Mouse (Mus musculus): ENCODE measurements around the gene Wdr82. TPM values are rescaled to one million over a fixed set of nuclear protein-coding genes. Genes with fewer than 3 reads are reported as not detected.

The Wdr82 gene
- total RNA-seq, 1 experiment from 2014 or later, result 82.8 TPM

DNA sequence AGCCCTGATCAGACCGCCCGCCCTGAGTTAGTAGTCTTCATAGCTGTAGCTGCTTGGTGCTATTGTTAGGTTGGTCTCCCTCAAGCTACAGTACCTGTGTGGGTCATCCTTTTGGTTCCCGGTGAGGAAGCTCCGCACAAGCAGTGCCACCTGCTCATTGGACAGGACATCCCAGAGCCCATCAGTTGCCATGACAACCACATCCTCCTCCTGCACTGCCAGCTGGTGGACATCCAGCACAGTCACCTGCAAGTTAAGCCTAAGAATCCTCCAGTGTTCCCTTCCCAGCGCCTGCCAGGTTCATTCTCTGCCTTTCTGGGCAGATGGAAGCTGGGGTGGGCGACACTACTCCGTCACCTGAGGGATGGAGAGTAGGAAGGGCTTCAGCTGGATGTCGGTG is 25.0 kb downstream of the Wdr82 start:
- no peak for ATAC-seq (replicated peaks; ENCODE audit: low read depth, poor library complexity, severe bottlenecking)

DNA sequence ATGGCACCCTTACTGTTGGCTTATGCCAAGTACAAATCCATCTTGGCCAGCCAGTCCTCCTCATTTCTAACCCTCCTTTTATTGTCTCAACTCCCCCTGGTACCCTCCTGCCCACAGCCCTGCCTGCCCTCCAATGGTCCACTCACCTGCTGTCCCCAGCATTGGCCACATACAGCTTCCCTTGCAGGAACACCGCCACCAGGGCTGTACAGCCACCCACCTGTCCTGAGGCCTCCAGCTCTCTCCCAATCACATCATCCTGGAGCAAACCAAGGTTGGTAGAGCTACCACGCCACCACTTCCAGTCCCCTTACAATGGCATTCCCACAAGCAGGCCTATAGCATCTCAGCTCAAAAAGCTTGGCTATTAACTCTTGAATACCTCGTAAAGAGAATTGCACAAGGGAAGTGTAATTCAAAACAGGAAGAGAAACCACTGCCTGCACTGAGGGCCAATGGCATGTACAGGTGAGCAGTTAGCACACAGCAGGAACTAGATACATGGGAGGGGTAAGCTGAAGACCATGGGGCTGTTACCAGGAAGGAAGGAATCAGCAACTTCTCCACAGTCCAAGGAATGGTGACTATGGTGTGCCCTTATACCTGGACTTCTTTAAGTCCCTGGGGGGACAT is 26.5 kb downstream of the Wdr82 start:
- ATAC-seq (replicated peaks; ENCODE audit: low read depth, poor library complexity, severe bottlenecking), result no peak

DNA sequence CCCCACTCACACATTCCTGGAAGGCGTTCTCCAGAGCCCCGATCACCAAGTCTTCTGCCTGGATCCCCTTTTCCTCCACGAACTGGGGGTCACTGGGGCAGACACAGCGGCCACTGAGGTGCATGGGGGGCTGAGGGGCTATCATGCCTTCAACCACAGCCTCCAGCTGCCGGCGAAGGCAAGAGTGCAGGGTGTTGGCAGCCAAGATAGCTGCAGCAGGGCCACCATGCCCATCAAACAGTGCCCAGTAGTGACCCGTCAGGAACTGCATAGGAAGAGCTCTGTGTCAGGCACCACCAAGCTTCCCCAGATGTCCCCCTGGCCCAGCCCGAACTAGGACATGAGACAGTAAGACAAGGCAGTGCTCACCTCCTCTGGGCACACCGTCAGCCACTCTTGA is 27.0 kb downstream of the Wdr82 start:
- no peak for ATAC-seq (replicated peaks; ENCODE audit: low read depth, poor library complexity, severe bottlenecking)

GRCm38 (mm10) chr9:106198962-106199458 is 28.3 kb downstream of the Wdr82 start:
- ATAC-seq (replicated peaks; ENCODE audit: low read depth, poor library complexity, severe bottlenecking), result peak; percentile 40

GRCm38 (mm10) chr9:106199535-106200272 is 29.0 kb downstream of the Wdr82 start, which contains the start of gene Ppm1m:
Gene Ppm1m, minus strand, starts transcription at chr9:106199746.
- ATAC-seq (replicated peaks; ENCODE audit: low read depth, poor library complexity, severe bottlenecking), result peak; percentile 24

DNA sequence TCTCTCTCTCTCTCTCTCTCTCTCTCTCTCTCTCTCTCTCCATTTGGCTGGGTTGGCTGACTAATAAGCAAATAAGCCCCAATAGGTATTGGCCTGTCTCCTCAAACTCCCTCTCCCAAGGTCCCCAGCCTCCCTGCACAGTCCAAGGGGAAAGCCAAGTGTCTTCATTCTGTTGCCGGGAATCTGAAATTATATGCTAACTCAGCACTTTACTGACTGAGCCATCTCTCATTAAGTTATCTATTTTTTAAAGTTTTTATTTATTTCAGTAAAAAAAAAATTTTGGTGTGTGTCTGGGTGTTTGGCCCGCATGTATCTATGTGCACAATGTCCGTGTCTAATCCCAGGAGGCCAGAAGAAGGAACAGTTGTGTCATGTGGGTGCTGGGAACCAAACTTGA is 31.2 kb downstream of the Wdr82 start:
- ATAC-seq (replicated peaks; ENCODE audit: low read depth, poor library complexity, severe bottlenecking), result no peak

- peak; percentile 55 for ATAC-seq (replicated peaks; ENCODE audit: low read depth, poor library complexity, severe bottlenecking)
Measured at GRCm38 (mm10) chr9:106202819-106203636, 32.3 kb downstream of the Wdr82 start, which contains the start of gene Twf2. Gene Twf2, plus strand, starts transcription at chr9:106203108.

GRCm38 (mm10) chr9:106203990-106204851 is 33.5 kb downstream of the Wdr82 start:
- ATAC-seq (replicated peaks; ENCODE audit: low read depth, poor library complexity, severe bottlenecking), result peak; percentile 52

DNA sequence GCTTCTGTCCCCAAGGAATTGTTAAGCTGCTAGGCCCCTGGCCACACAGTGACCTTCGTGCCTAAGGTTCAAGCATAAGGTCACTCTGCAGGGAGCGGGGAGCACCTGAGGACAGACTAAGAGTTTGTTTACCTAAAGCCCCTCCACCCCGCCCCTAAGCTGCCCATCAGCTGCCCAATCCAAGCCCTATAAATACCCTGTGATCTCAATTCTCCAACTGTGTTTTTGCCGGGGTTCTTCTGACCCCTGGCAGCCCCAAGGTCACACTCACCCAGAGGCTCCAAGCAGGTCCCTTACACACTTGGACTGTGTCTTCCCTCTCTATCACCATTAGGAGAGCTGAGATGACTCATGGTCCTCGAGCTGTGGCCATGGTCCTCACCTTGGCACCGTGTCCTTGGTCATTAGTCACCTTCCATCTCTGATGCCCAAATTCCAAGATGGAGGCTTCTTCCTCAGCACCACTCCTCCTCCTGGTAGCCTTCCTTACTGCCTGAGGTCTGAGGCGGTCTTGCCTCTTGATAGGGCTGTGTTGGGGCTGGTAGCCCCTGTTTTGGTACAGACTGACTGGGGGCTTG is 35.1 kb downstream of the Wdr82 start:
- no peak for ATAC-seq (replicated peaks; ENCODE audit: low read depth, poor library complexity, severe bottlenecking)

- ATAC-seq (replicated peaks; ENCODE audit: low read depth, poor library complexity, severe bottlenecking), result no peak
Measured at GRCm38 (mm10) chr9:106206515-106206914, 35.8 kb downstream of the Wdr82 start.

DNA sequence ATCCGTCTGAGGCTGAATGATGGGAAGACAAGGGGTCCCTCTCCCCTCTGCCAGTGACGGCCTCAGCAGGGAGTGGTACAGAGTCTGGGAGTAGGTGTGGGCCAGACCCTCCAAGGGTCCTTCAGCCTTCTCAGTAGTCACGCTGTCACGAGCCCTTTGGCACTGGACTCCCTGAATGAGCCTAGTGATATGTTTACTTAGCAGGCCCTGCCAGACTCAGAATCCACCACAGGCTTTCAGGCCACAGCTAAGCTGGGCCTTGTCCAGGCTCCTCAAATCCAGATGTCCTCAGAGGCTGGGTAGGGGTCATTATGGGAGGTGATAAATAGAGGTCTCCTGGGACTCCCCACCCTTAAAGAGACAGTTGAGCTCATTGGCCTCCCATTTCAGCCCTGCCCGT is 37.5 kb downstream of the Wdr82 start:
- ATAC-seq (replicated peaks; ENCODE audit: low read depth, poor library complexity, severe bottlenecking), result no peak

DNA sequence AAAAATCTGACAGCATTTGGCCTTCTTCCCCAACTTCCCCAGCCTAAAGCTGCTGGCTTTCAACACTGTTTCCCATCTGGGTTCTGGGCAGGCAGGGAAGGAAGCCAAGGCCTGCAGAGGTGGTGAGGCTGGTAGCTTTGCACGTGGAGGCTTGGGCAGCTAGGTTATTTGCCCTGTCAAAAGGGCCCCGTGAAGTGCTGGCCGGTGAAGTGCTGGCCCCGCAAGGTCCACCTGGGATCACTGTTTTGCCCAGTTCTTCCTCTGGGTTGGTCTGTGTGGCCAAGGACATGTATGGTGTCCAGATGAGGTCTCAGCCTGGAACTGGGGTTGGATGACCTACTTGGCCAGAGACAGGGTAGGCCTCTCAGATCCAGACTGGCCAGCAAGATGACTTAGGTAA is 39.2 kb downstream of the Wdr82 start:
- no peak for ATAC-seq (replicated peaks; ENCODE audit: low read depth, poor library complexity, severe bottlenecking)

GRCm38 (mm10) chr9:106210853-106211609 is 40.3 kb downstream of the Wdr82 start:
- no peak for ATAC-seq (replicated peaks; ENCODE audit: low read depth, poor library complexity, severe bottlenecking)

DNA sequence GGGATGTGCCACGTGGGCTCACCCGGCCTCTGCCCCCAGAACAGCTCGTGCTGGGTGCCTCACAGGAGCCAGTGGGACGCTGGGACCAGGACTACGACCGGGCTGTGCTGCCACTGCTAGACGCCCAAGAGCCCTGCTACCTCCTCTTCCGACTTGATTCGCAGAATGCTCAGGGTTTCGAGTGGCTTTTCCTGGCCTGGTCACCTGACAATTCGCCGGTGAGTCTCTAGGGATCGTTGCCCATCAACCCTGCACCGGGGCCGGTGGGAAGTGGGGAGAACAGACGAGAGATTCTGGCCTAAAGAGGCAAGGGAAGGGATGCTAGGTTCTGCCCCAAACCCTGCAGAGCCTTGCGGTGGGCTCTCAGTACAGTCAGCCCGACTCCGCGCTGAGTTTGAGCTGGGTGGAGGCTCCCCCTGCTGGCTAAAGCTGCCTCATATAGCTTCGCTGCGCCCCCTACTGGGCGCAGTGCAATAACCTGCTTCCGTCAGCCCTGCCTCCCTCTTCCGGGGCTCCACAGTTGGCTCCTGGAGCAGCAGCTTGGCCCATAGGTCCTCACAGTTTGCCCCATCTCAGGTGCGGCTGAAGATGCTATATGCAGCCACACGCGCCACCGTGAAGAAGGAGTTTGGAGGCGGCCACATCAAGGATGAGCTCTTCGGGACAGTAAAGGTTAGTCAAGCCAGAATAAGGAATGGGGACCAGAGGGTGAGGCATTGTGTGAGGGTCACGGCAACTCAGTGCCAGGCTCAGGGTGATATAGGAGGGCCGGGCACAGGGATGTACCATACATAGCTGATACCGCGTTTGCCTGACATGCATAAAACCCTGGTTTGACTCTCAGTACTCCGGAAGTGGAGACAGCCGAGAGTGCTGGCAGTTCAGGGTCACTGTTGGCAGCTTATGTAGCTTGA is 41.2 kb downstream of the Wdr82 start:
- ATAC-seq (replicated peaks; ENCODE audit: low read depth, poor library complexity, severe bottlenecking), result peak; percentile 95

DNA sequence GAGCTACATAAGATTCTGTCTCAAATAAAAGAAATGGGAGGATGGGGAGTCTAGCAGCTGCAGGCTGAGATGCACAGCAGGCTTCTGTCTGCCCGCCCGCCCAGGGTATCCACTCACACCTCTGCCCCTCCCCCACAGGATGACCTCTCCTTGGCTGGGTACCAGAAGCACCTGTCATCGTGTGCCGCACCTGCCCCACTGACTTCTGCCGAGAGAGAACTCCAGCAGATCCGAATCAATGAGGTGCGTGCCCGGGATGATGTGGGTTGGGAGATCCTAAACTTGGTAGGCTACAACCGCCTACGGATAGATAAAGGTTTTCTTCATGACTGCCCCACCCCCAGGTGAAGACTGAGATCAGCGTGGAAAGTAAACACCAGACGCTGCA is 41.9 kb downstream of the Wdr82 start:
- ATAC-seq (replicated peaks; ENCODE audit: low read depth, poor library complexity, severe bottlenecking), result no peak

- no peak for ATAC-seq (replicated peaks; ENCODE audit: low read depth, poor library complexity, severe bottlenecking)
Measured at GRCm38 (mm10) chr9:106215341-106216125, 44.8 kb downstream of the Wdr82 start.

DNA sequence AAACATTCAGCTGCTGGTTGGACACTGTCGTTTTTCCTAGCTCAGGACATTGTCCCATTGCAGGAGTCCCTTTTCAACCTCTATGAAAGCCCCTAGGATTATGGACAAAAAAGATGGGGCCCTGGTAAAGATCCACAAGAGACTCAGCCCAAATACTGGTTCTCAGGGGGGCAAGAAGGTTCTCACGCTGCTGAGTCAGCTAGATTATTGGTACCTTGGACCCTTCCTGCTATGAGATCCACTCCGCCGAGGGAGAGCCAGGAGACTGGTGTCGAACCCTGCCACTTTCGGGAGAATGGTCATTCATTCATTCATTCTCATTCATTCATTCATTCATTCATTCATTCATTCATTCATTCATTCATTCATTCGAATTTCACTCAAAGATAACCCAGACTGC is 46.2 kb downstream of the Wdr82 start:
- ATAC-seq (replicated peaks; ENCODE audit: low read depth, poor library complexity, severe bottlenecking), result no peak

Measured in common myeloid progenitor, adult 5-6 weeks (primary cell).